Mouse (Mus musculus) thymus, postnatal 10 days (tissue): ENCODE data around the gene Rtkn2.

Source experiments
- DNase-seq, 2 experiments: peaks; one replicate each; pipeline ENCODE4 v3.0.0; 2021; ENCODE audit warnings: low spot score in 2 of 2

Gene Rtkn2

DNA sequence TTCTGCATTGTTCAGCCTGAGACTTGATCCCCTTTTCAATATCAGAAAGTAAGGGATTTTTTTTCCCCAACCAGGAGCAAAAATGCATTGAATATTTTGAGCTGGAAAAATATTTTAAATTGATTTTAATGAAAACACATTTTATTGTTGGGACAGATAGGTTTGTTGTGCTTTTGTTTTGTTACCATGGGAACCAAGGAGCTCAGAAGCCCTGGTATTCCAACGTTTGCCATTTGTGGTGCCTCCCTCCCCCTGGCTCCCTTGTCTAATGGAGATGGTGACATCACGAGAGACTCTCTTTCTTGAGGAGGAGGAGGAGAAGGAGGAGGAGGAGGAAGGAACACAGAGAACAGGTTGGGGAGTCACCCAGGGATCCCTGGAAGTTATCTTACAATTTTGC lies 125.1 kb downstream of the Rtkn2 start:
- no peak for DNase-seq

- DNase-seq: peak in 1 of 2 experiments; percentile 7
Observed at GRCm38 (mm10) chr10:68104881-68105781, 125.8 kb downstream of the Rtkn2 start.

GRCm38 (mm10) chr10:68106351-68106950 lies 127.1 kb downstream of the Rtkn2 start:
- no peak for DNase-seq

DNA sequence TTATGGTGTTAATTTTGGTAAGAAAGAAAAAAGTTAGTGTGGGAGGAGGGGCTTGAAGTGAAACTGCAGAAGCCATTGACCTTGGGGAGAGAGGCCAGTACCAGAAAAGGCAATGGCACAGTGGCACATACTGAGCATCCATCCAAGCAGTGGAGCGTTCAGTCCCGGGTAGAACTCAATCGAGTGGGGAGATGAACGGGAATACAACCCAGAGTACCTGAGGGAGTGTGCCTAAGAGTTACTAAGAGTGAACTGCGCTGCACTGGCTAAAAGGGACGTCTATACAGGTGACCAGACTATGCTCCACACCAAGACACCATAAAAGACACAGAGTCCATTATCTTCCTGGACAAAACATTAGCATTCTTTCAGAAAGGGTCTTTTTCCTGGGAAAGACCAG lies 128.3 kb downstream of the Rtkn2 start:
- DNase-seq: no peak
